Mouse (Mus musculus): ENCODE measurements at regions not wholly inside any gene's neighbourhood (a gene's known extent, or its start where the extent isn't known, plus 50 kb on each side); places are given as distances from the start of the nearest gene placed in this dataset.

- no peak for DNase-seq (ENCODE audit: low spot score in 2 of 2)
These were observed 52.4 kb upstream of the Olfr291 start for GRCm38 (mm10) chr7:84800966-84801365.

GRCm38 (mm10) chr7:84794655-84795054, 58.7 kb upstream of the Olfr291 start:
- no peak for DNase-seq (ENCODE audit: low spot score in 2 of 2)

- peak; percentile 64 to 70 for DNase-seq (ENCODE audit: low spot score in 2 of 2)
These were observed 74.0 kb upstream of the Olfr291 start for GRCm38 (mm10) chr7:84779276-84779825.

- no peak for DNase-seq (ENCODE audit: low spot score in 2 of 2)
These were observed 75.7 kb upstream of the Olfr291 start for GRCm38 (mm10) chr7:84777696-84778095.

- no peak for DNase-seq (ENCODE audit: low spot score in 2 of 2)
These were observed 66.5 kb upstream of the Zfand6 start for GRCm38 (mm10) chr7:84756261-84756660.

- DNase-seq (ENCODE audit: low spot score in 2 of 2) = no peak
These were observed 63.6 kb upstream of the Zfand6 start for GRCm38 (mm10) chr7:84753361-84753760.

GRCm38 (mm10) chr7:84749434-84750301, 59.9 kb upstream of the Zfand6 start:
- peak; percentile 11 to 18 for DNase-seq (ENCODE audit: low spot score in 2 of 2)

GRCm38 (mm10) chr7:84747847-84748246, 58.1 kb upstream of the Zfand6 start:
- no peak for DNase-seq (ENCODE audit: low spot score in 2 of 2)

- no peak for DNase-seq (ENCODE audit: low spot score in 2 of 2)
These were observed 54.7 kb upstream of the Zfand6 start for GRCm38 (mm10) chr7:84744321-84745070.

GRCm38 (mm10) chr7:84739965-84740390, 50.2 kb upstream of the Zfand6 start:
- no peak for DNase-seq (ENCODE audit: low spot score in 2 of 2)
